Mouse (Mus musculus) ES-Bruce4 (cell line): ENCODE measurements around the gene Zfp936. TPM values are rescaled to one million over a fixed set of nuclear protein-coding genes. Genes with fewer than 3 reads are reported as not detected.
"Not testable (repeated sequence)": the region's sequence is repeated elsewhere in the genome, so short reads cannot be mapped to it uniquely, and the experiment has no call there.

Experiments used
- H3K27ac ChIP-seq: 2 replicates; pipeline ENCODE4 v1.5.1; 2012; ENCODE audit warnings: low read length, inconsistent platforms; ENCODE audit not compliant: insufficient read depth
- H3K27me3 ChIP-seq: 2 replicates; pipeline ENCODE4 v1.6.1; 2012; ENCODE audit warnings: mild to moderate bottlenecking, low read length, inconsistent platforms; ENCODE audit not compliant: control insufficient read depth, poor library complexity, insufficient read depth, severe bottlenecking
- H3K36me3 ChIP-seq: 2 replicates; pipeline ENCODE4 v1.6.1; 2012; ENCODE audit warnings: inconsistent platforms, mild to moderate bottlenecking, low read length, moderate library complexity; ENCODE audit not compliant: control insufficient read depth, poor library complexity, insufficient read depth, severe bottlenecking
- H3K4me1 ChIP-seq: one replicate; pipeline ENCODE4 v1.8.1; 2011; ENCODE audit warnings: low read length; ENCODE audit not compliant: control insufficient read depth, insufficient read depth
- H3K4me3 ChIP-seq: 2 replicates; pipeline ENCODE4 v1.5.1; 2011; ENCODE audit warnings: low read depth, mild to moderate bottlenecking, low read length
- H3K9ac ChIP-seq: 2 replicates; pipeline ENCODE4 v1.6.1; 2012; ENCODE audit warnings: low read depth, mild to moderate bottlenecking, inconsistent platforms; ENCODE audit not compliant: poor library complexity, severe bottlenecking
- H3K9me3 ChIP-seq: replicated peaks from 2 replicates; pipeline ENCODE4 v1.6.1; 2012; ENCODE audit warnings: mild to moderate bottlenecking, low read length, inconsistent platforms; ENCODE audit not compliant: control insufficient read depth, poor library complexity, insufficient read depth, severe bottlenecking
- CTCF ChIP-seq: IDR thresholded peaks from one replicate; pipeline ENCODE4 v1.8.1; 2011; ENCODE audit warnings: low read depth, low read length
- EP300 ChIP-seq: IDR thresholded peaks from 2 replicates; pipeline ENCODE4 v1.6.1; 2011; ENCODE audit warnings: low read depth, low read length; ENCODE audit not compliant: insufficient read depth
- POLR2A ChIP-seq: IDR thresholded peaks from one replicate; pipeline ENCODE4 v1.8.1; 2011; ENCODE audit warnings: low read length; ENCODE audit not compliant: insufficient read depth
- polyA plus RNA-seq: library from polyadenylated mRNA; stranded (reverse); fragments of >200 nt; gene quantifications from 2 replicates; pipeline ENCODE4 v1.2.4, GENCODE M21; 2011; ENCODE audit warnings: low read depth; ENCODE audit not compliant: missing spikeins, insufficient read depth, insufficient read length

Zfp936 gene
- polyA plus RNA-seq, 1 experiment: 29.6 TPM

DNA sequence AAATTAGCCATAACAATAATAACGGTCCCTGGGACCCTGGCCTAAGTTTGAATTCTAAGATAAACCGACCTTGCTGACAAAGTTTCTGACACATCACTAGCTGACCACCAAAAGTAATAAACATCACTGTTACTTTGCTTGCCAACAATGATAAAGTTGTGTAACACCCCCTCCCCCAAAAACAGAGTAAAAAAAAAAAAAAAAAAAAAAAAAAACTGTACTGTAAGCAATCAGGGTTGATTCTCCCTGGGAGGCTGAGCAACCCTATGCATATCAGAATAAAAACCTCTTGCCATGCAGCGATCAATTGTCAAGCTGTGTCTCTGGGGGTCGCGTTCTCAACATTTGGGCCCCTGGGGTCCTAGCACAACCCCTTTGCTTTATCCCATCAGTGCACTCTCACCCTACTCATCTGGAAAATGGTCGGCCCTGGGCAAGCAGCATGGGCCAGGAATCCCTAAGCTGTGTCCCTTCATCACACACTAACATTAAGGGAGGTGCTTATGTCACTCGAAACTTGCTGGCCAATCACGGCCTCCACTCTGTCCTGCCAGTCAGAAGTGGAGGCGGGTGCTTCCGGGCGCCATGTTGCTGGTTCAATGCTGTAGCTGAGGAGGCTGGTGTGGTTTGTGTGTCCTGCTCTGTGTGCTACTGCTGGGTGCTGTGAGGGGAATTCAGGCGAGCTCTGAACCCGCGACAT is 63.1 kb downstream of the Zfp936 start:
- Histone ChIP-seq H3K27ac (peak overlapping the region; percentile 51), H3K4me1 (no peaks in the 10 kb centered on the region), H3K4me3 (peak overlapping the region; percentile 81), H3K27me3 (no peaks in the 10 kb centered on the region), H3K9me3 (peaks cover 29% of the 10 kb centered on the region), H3K9ac (peak overlapping the region; percentile 64), H3K36me3 (peaks cover 25% of the 10 kb centered on the region)
- TF ChIP-seq EP300 (no peak), POLR2A (no peak), CTCF (no peak)

DNA sequence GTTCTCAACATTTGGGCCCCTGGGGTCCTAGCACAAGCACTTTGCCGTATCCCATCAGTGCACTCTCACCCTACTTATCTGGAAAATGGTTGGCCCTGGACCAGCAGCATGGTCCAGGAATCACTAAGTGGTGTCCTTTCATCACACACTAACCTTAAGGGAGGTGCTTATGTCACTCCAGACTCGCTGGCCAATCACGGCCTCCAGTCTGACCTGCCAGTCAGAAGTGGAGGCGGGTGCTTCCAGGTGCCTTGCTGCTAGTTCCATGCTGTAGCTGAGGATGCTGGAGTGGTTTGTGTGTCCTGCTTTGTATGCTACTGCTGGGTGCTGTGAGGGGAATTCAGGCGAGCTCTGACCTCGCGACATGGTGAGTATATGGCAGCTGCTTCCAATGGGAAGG is 99.8 kb downstream of the Zfp936 start:
- H3K4me1 ChIP-seq, H3K27me3 ChIP-seq, H3K9me3 ChIP-seq, H3K36me3 ChIP-seq, H3K27ac ChIP-seq: not testable (repeated sequence)
- Histone ChIP-seq H3K9ac (peak overlapping the region; percentile 74; the same call in 1 of the 2 replicates), H3K4me3 (peak overlapping the region; percentile 36)

Other genes starting within 250 kb of the Zfp936 start
- gene Gm2381, start 247.0 kb upstream of the Zfp936 start, polyA plus RNA-seq: 14.1 and 14.2 TPM in 2 replicates
- 0.07 and 0.14 TPM in 2 replicates for gene Vmn2r63, start 180.4 kb upstream of the Zfp936 start, polyA plus RNA-seq
- gene Gm9268, start 95.5 kb upstream of the Zfp936 start, polyA plus RNA-seq: not detected in 2 replicates
- gene Zfp715, start 199.1 kb downstream of the Zfp936 start, polyA plus RNA-seq: 19.4 and 20.1 TPM in 2 replicates
- 0.93 and 1.3 TPM in 2 replicates for gene Siglecf, start 237.1 kb downstream of the Zfp936 start, polyA plus RNA-seq